Mouse (Mus musculus): Measurements from ENCODE around the gene Olfr988.
"Not testable (repeated sequence)": the region's sequence is repeated elsewhere in the genome, so short reads cannot be mapped to it uniquely, and the experiment has no call there.

Gene Olfr988

DNA sequence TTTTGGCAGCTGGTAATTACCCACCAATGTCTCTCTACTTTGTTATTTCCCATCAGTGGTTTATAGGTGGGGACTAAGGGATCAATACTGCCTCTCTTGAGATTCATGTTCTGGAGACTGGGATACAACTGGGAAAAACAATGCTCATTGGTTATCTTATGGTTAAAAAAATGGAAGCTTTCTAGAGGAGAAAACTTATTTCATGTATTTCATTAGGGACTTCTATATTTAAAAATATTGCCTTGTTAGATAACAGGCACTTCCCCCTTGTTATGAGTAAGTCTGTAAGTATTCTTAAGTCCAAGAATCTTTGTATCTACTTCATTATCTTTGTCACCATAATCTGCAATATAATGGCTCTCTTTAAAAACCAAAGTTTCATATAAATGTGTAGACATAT lies at the start of gene Olfr988:
TSS of gene Olfr988 (minus strand) at position 101 of the 400 bp plus-strand sequence.
- not testable (repeated sequence) for DNase-seq (ENCODE audit: low spot score in 2 of 2)

- no peak for DNase-seq (ENCODE audit: low spot score in 2 of 2)
Observed at GRCm38 (mm10) chr2:85409369-85409768, 46.3 kb upstream of the Olfr988 start, which contains the start of gene Olfr992. Gene Olfr992, minus strand, starts transcription at chr2:85409469.

- no peak for DNase-seq (ENCODE audit: low spot score in 2 of 2)
Observed at GRCm38 (mm10) chr2:85339972-85340371, 23.1 kb downstream of the Olfr988 start.

DNA sequence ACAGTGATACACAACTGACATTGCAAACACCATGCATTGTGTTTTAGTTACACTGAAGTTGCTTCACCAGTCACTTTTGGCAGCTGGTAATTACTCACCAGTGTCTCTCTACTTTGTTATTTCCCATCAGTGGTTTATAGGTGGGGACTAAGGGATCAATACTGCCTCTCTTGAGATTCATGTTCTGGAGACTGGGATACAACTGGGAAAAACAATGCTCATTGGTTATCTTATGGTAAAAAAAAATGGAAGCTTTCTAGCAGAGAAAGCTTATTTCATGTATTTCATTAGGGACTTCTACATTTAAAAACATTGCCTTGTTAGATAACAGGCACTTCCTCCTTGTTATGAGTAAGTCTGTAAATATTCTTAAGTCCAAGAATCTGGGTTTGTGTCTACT lies 23.8 kb downstream of the Olfr988 start, which contains the start of gene Olfr987:
TSS of gene Olfr987 (minus strand) at position 101 of the 400 bp plus-strand sequence.
- not testable (repeated sequence) for DNase-seq (ENCODE audit: low spot score in 2 of 2)

- no peak for DNase-seq (ENCODE audit: low spot score in 2 of 2)
Observed at GRCm38 (mm10) chr2:85319106-85319505, 43.9 kb downstream of the Olfr988 start.

All from right cerebral cortex, postnatal 10 days (tissue).